Mouse (Mus musculus): ENCODE measurements at regions not wholly inside any gene's neighbourhood (a gene's known extent, or its start where the extent isn't known, plus 50 kb on each side); places are given as distances from the start of the nearest gene placed in this dataset.

DNA sequence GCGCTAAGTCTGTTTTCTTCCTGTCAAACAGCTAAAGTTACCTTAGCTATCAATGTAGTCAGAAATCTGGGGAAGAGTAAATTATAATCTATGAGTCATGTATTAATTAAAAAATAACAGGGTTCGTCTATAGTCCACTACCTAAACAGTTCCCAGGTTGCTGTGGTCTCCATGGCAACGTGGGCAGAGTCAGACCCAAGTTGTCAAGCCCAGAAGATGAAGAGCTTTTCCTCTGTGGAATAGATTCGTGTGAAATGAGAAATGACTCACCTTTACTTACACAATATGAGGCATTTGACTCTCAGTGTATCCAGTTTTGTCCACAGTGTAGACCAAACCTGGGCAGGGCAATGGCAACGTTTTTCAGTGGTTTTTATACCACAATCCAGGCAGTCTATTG, 149.2 kb downstream of the Tmem17 start:
- no peak overlapping the region for H3K4me2 ChIP-seq (ENCODE audit: low read depth, low read length)
- ATAC-seq (ENCODE audit: low read depth): no peak
- H3K27ac ChIP-seq (ENCODE audit: low read length): no peak overlapping the region
- H3K4me1 ChIP-seq (replicated peaks; ENCODE audit: control insufficient read depth, insufficient read depth, low read length): 0 out of 2 replicates have a peak, but pooled peaks cover 3% of the 10 kb centered on the region
- 39% methylated on average over 5 of the region's 5 CpGs for WGBS
- H3K4me3 ChIP-seq (ENCODE audit: low read length): no peak overlapping the region
- no peaks in the 10 kb centered on the region for H3K9me3 ChIP-seq (ENCODE audit: control insufficient read depth, low read length)
- H3K36me3 ChIP-seq (ENCODE audit: control insufficient read depth, insufficient read depth, low read length): no peaks in the 10 kb centered on the region
- H3K9ac ChIP-seq (ENCODE audit: low read length): no peak overlapping the region
- H3K27me3 ChIP-seq (ENCODE audit: control insufficient read depth, insufficient read depth, low read depth, low read length): no peaks in the 10 kb centered on the region

DNA sequence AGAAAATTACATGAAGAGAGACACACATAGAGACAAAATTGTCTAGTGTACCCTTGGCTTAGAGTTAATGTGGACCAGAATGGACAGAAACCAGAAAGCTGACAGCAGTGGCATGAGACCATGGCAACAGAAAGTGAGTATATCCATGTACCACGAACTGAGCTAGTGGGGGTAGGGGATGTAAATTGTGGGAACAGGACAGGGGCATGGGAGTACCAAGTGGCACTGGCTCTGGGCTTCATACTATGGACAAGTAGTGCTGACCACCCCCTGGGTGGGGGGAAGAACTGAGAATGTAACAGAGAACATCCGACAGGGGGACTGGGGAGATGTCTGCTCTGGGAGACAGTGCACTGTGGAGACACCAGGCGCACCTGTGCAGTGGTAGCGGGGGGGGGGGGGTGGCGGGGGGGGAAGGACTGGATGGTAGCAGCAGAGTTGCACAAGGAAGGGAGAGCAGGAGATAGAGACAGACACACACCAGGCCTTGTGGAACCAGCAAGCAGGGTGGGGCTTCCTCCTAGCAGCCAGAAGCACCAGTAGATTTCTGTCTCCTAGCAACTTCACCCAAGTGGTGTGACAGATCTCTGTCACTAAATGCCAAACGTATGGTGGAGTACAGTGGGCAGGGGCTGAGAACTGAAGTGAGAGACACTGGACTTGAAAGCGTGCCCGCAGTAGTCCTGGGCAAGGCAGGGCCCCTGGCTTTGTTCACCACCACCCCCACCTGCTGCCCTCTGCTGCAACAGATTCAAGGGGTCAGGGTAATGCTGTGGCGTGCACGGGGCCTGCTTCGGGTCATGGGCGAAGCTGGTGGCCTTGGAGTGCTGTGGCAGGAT, 150.0 kb downstream of the Tmem17 start:
- H3K36me3 ChIP-seq (ENCODE audit: control insufficient read depth, insufficient read depth, low read length): no peaks in the 10 kb centered on the region
- no peak overlapping the region for H3K9ac ChIP-seq (ENCODE audit: low read length)
- H3K4me2 ChIP-seq (ENCODE audit: low read depth, low read length): no peak overlapping the region
- no peaks in the 10 kb centered on the region for H3K27me3 ChIP-seq (ENCODE audit: control insufficient read depth, insufficient read depth, low read depth, low read length)
- H3K4me3 ChIP-seq (ENCODE audit: low read length): no peak overlapping the region
- peak; percentile 57 for ATAC-seq (ENCODE audit: low read depth)
- H3K27ac ChIP-seq (ENCODE audit: low read length): no peak overlapping the region
- H3K9me3 ChIP-seq (ENCODE audit: control insufficient read depth, low read length): no peaks in the 10 kb centered on the region
- 0 out of 2 replicates have a peak, but pooled peaks cover 3% of the 10 kb centered on the region for H3K4me1 ChIP-seq (replicated peaks; ENCODE audit: control insufficient read depth, insufficient read depth, low read length)
- WGBS: 33% methylated on average over 10 of the region's 12 CpGs

DNA sequence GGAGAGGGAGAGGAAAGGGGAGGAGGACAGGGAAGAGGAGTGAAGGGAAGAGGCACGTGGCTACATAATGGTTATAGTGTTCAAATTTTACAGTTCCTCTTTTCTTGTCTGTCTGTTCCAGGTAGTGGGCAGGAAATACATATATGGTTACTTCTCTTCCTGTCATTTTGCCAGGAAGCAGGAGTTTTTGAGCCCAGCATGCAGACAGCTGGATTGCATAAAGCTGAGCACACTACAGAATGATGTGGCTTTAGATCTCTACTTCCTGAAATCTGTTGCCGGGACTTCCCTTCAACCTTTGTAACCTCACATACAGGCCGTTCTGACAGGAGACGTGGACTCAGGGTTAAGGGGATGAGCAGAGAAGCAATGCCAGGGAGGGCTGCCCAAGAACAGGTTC, 154.1 kb downstream of the Tmem17 start:
- peak; percentile 26; the same call in 1 of the 2 replicates for ATAC-seq (ENCODE audit: low read depth)
- no peaks in the 10 kb centered on the region for H3K27me3 ChIP-seq (ENCODE audit: control insufficient read depth, insufficient read depth, low read depth, low read length)

DNA sequence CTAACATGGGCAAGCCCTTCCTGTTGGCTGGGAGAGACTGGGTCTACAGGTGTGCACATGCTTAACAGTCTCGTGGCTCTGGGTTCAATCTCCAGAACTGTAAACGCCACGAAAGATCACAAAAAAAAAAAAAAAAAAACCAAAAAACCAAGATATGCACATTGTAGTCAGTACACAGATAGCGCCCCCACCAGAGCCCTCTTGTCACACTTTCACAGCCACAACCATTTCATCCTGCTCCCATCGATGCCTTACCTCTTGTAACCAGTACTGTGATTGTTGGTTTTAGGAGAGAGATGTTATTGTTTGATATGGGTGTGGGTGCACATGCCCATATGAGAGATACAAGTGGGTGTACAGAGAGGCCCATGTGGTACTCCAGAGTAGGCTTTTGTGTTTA, 154.5 kb downstream of the Tmem17 start:
- no peak overlapping the region for H3K9ac ChIP-seq (ENCODE audit: low read length)
- 0 out of 2 replicates have a peak, but pooled peaks cover 3% of the 10 kb centered on the region for H3K4me1 ChIP-seq (replicated peaks; ENCODE audit: control insufficient read depth, insufficient read depth, low read length)
- no peaks in the 10 kb centered on the region for H3K27me3 ChIP-seq (ENCODE audit: control insufficient read depth, insufficient read depth, low read depth, low read length)
- no peaks in the 10 kb centered on the region for H3K36me3 ChIP-seq (ENCODE audit: control insufficient read depth, insufficient read depth, low read length)
- H3K27ac ChIP-seq (ENCODE audit: low read length): no peak overlapping the region
- no peaks in the 10 kb centered on the region for H3K9me3 ChIP-seq (ENCODE audit: control insufficient read depth, low read length)
- no peak for ATAC-seq (ENCODE audit: low read depth)
- WGBS: 84% methylated on average over 5 of the region's 5 CpGs
- H3K4me2 ChIP-seq (ENCODE audit: low read depth, low read length): no peak overlapping the region
- no peak overlapping the region for H3K4me3 ChIP-seq (ENCODE audit: low read length)

More for the DNA sequence above, 154.1 kb downstream of the Tmem17 start:
- no peaks in the 10 kb centered on the region for H3K9me3 ChIP-seq (ENCODE audit: control insufficient read depth, low read length)
- no peak overlapping the region for H3K4me3 ChIP-seq (ENCODE audit: low read length)
- H3K27ac ChIP-seq (ENCODE audit: low read length): no peak overlapping the region
- WGBS: 26% methylated on average over 4 of the region's 4 CpGs
- H3K4me1 ChIP-seq (replicated peaks; ENCODE audit: control insufficient read depth, insufficient read depth, low read length): 0 out of 2 replicates have a peak, but pooled peaks cover 3% of the 10 kb centered on the region
- no peak overlapping the region for H3K9ac ChIP-seq (ENCODE audit: low read length)
- H3K36me3 ChIP-seq (ENCODE audit: control insufficient read depth, insufficient read depth, low read length): no peaks in the 10 kb centered on the region
- H3K4me2 ChIP-seq (ENCODE audit: low read depth, low read length): no peak overlapping the region

DNA sequence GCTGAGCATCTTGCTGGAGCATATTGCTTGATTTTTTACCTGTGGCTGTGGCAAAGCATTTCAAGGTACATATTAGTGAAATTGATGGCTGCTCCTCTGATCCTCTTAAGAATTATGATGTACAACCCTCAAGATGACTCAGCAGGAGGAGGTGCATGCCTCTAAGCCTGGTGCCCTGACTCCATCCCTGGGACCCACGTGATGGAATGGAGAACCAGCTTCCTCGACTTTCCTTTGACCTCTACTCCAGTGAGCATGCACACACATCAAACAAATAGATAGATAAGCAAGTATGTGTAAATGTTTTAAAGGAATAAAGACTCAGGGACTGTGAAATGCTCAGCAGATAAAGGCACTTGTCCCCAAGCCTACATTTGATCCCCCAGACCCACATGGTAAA, 156.3 kb downstream of the Tmem17 start:
- Histone ChIP-seq H3K4me1 (replicated peaks; ENCODE audit: control insufficient read depth, insufficient read depth, low read length) (no peaks in the 10 kb centered on the region), H3K27me3 (ENCODE audit: control insufficient read depth, insufficient read depth, low read depth, low read length) (no peaks in the 10 kb centered on the region), H3K27ac (ENCODE audit: low read length) (no peak overlapping the region), H3K9me3 (ENCODE audit: control insufficient read depth, low read length) (no peaks in the 10 kb centered on the region), H3K9ac (ENCODE audit: low read length) (no peak overlapping the region), H3K4me2 (ENCODE audit: low read depth, low read length) (no peak overlapping the region), H3K4me3 (ENCODE audit: low read length) (no peak overlapping the region), H3K36me3 (ENCODE audit: control insufficient read depth, insufficient read depth, low read length) (no peaks in the 10 kb centered on the region)
- no peak for ATAC-seq (ENCODE audit: low read depth)
- 13% methylated on average over 2 of the region's 2 CpGs for WGBS

DNA sequence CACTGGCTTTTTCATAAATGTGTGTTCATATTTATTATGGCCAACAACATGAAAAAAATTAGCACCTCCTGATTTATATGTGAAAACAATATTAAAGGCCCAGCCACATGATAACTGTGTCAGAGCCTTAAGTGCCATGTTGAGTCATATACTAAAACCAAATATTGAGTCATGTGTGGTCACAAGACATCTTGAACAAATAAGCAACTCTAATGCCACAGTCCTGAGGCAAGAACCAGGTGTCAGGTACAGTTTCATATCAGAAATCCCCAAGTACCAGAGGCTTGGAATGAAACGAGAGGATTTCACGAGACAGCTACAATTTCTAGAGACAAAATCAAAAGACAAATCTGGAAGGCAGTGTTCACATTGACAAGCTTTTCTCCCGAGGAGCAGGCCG, 157.4 kb downstream of the Tmem17 start:
- ATAC-seq (ENCODE audit: low read depth): no peak
- no peaks in the 10 kb centered on the region for H3K4me1 ChIP-seq (replicated peaks; ENCODE audit: control insufficient read depth, insufficient read depth, low read length)
- no peak overlapping the region for H3K27ac ChIP-seq (ENCODE audit: low read length)
- H3K9ac ChIP-seq (ENCODE audit: low read length): no peak overlapping the region
- no peak overlapping the region for H3K4me2 ChIP-seq (ENCODE audit: low read depth, low read length)
- no peak overlapping the region for H3K4me3 ChIP-seq (ENCODE audit: low read length)
- 64% methylated on average over 4 of the region's 4 CpGs for WGBS
- H3K27me3 ChIP-seq (ENCODE audit: control insufficient read depth, insufficient read depth, low read depth, low read length): no peaks in the 10 kb centered on the region
- no peaks in the 10 kb centered on the region for H3K36me3 ChIP-seq (ENCODE audit: control insufficient read depth, insufficient read depth, low read length)
- H3K9me3 ChIP-seq (ENCODE audit: control insufficient read depth, low read length): no peaks in the 10 kb centered on the region

DNA sequence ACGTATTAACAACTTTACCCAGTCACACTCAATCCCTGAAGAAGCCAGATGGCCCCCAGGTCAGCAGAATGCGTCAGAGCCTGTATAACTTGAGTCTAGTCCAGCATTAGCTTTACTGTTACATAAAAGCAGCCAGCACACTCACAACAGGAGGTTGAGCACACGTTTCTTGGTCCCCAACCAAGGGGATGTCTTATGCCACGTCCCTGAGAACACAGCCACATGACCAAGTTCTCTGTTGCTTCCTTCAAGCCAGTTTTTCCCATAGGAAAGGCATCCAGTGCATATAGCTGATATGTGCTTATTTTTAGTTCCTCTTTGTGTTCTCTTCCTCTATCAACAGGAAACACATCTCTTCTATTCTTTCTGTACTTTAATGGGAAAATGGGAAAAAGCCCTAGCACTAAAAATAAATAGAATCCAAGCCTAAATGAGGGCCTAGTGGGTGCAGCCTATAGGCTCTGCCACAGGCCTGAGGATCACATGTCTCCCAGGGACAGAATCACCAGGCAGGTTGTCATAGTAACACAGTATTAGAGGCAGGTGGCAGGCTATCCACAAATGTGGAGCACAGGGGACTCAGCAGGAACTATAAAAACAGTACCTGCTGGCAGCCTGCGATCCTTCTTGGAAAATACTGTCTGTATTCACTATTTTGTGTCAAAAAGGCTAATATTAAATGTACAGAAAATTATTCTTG, 160.1 kb downstream of the Tmem17 start:
- ATAC-seq (ENCODE audit: low read depth): 0 out of 2 replicates have a peak, but pooled peaks have one; percentile 45
- Histone ChIP-seq H3K9ac (ENCODE audit: low read length) (no peak overlapping the region), H3K27ac (ENCODE audit: low read length) (no peak overlapping the region), H3K27me3 (ENCODE audit: control insufficient read depth, insufficient read depth, low read depth, low read length) (no peaks in the 10 kb centered on the region), H3K9me3 (ENCODE audit: control insufficient read depth, low read length) (no peaks in the 10 kb centered on the region), H3K4me3 (ENCODE audit: low read length) (no peak overlapping the region), H3K4me2 (ENCODE audit: low read depth, low read length) (no peak overlapping the region), H3K4me1 (replicated peaks; ENCODE audit: control insufficient read depth, insufficient read depth, low read length) (no peaks in the 10 kb centered on the region), H3K36me3 (ENCODE audit: control insufficient read depth, insufficient read depth, low read length) (no peaks in the 10 kb centered on the region)
- 35% methylated on average over 5 of the region's 5 CpGs for WGBS

DNA sequence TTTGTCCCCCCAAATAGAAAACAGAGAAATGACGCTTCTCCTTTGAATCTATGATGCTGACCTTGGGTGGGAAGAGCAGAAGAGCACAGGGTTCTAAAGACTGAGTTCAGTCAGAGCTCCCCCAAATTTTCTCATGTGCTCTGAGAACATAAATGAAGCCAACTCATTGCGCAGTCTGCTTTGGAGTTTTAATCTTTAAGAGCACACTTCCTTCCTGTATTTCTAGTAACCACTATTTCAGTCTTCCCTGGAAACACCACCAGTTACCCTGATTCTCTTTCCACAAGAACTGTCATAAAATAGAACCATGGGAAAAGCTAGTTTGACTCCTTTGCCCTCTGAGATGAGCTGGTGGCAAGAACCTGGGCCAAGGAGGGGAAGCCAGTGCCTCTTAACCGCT, 163.2 kb downstream of the Tmem17 start:
- H3K36me3 ChIP-seq (ENCODE audit: control insufficient read depth, insufficient read depth, low read length): no peaks in the 10 kb centered on the region
- no peak overlapping the region for H3K27ac ChIP-seq (ENCODE audit: low read length)
- no peak overlapping the region for H3K4me3 ChIP-seq (ENCODE audit: low read length)
- no peak for ATAC-seq (ENCODE audit: low read depth)
- H3K4me1 ChIP-seq (replicated peaks; ENCODE audit: control insufficient read depth, insufficient read depth, low read length): no peaks in the 10 kb centered on the region
- H3K9me3 ChIP-seq (ENCODE audit: control insufficient read depth, low read length): no peaks in the 10 kb centered on the region
- no peak overlapping the region for H3K9ac ChIP-seq (ENCODE audit: low read length)
- H3K27me3 ChIP-seq (ENCODE audit: control insufficient read depth, insufficient read depth, low read depth, low read length): no peaks in the 10 kb centered on the region
- H3K4me2 ChIP-seq (ENCODE audit: low read depth, low read length): no peak overlapping the region
- 50% methylated on average over 3 of the region's 3 CpGs for WGBS

DNA sequence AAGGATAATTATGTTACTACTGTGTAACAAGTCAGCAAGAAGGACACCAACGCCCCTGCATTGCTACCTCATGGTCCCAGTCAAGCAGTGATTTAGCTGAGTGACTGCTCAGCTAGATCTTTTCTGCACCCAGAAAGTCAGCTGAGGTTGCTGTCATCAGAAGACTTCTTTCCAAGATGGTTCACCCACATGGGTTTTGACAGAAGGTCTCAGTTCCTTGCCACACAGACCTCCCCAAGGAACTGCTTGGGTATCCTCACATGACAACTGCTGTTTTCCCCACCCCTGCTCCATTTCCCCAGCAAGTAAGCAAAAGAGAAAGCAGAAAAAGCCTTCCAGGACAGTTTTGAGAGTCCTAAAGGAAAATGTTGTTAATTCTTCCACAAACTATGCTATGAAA, 163.9 kb downstream of the Tmem17 start:
- Histone ChIP-seq H3K4me3 (ENCODE audit: low read length) (no peak overlapping the region), H3K27me3 (ENCODE audit: control insufficient read depth, insufficient read depth, low read depth, low read length) (no peaks in the 10 kb centered on the region), H3K9ac (ENCODE audit: low read length) (no peak overlapping the region), H3K27ac (ENCODE audit: low read length) (no peak overlapping the region), H3K4me1 (replicated peaks; ENCODE audit: control insufficient read depth, insufficient read depth, low read length) (no peaks in the 10 kb centered on the region), H3K36me3 (ENCODE audit: control insufficient read depth, insufficient read depth, low read length) (no peaks in the 10 kb centered on the region), H3K4me2 (ENCODE audit: low read depth, low read length) (no peak overlapping the region), H3K9me3 (ENCODE audit: control insufficient read depth, low read length) (no peaks in the 10 kb centered on the region)
- 76% methylated on average over 1 of the region's 1 CpGs for WGBS
- no peak for ATAC-seq (ENCODE audit: low read depth)
